Mouse (Mus musculus) gastrocnemius, postnatal 36 days (tissue): Measurements from ENCODE around the gene Apod. TPM values are rescaled to one million over a fixed set of nuclear protein-coding genes. Genes with fewer than 3 reads are reported as not detected.
"Not testable (repeated sequence)": the region's sequence is repeated elsewhere in the genome, so short reads cannot be mapped to it uniquely, and the experiment has no call there.

Source experiments
- DNase-seq, 2 experiments: peaks; one replicate each; pipeline ENCODE4 v3.0.0; 2022
- intact Hi-C: fragments of 180-260 bp; cut with DNase I; formaldehyde crosslinking; loops from one replicate; pipeline ENCODE4 v1.15.1; 2025
- long read RNA-seq, 2 experiments: library from polyadenylated mRNA; stranded (forward); transcript quantifications; one replicate each; pipeline ENCODE4 v2.0.0; 2021
- total RNA-seq, 2 experiments: library from RNA; stranded (reverse); gene quantifications; 2 replicates each; pipeline ENCODE4 v1.2.3; 2021

Gene Apod
- total RNA-seq: 10 to 100 TPM; 15.5 to 31.3 TPM
- long read RNA-seq, experiment 1, transcript Apod-202 (5 exons, 1,070 nt): minor isoform, 6 of 29 reads
- long read RNA-seq, experiment 1, transcript Apod-203 (6 exons, 2,074 nt): major isoform, 8 of 29 reads
- long read RNA-seq, experiment 1, partial matches to known transcripts: 3 of 29 reads
- long read RNA-seq, experiment 1, other reads (novel, unspliced or antisense): 8 of 29 reads
- long read RNA-seq, experiment 2, partial matches to known transcripts: 2 of 11 reads
- long read RNA-seq, experiment 2, other reads (novel, unspliced or antisense): 4 of 11 reads

GRCm38 (mm10) chr16:31314497-31315233 is at the start of gene Apod:
Gene Apod (minus strand): TSS chr16:31314808.
- intact Hi-C loops: no loop called here
- peak in 1 of 2 experiments; percentile 18 for DNase-seq

- no peak for DNase-seq
- intact Hi-C loops: loop anchor here (10.0 kb wide), 1 partner anchor 909 kb away; no protein-coding TSS in a partner anchor
Measured at GRCm38 (mm10) chr16:31363685-31364436, 49.3 kb upstream of the Apod start.

GRCm38 (mm10) chr16:31359542-31359941 is 44.9 kb upstream of the Apod start:
- intact Hi-C loops: no loop called here
- no peak for DNase-seq

DNA sequence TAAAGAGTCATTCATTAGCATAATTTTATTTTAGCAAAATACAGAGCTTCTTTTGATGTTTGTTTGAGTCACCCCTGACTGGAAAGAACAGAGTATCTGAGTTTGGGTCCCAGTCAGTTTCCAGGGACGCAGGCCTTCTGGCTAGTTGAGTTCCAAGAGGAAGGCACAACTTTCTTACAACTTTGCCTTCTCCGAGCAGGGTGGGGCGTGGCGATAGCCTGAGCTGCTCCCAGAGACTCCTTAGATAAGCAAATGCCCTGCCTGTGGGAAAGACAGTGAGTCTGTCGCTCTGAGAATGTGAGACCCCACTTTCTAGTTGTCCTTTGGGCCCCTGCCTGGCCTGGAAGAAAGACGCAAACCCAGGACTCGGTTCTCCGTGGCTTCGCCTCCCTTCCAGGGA is 44.4 kb upstream of the Apod start:
- no peak for DNase-seq
- intact Hi-C loops: no loop called here

DNA sequence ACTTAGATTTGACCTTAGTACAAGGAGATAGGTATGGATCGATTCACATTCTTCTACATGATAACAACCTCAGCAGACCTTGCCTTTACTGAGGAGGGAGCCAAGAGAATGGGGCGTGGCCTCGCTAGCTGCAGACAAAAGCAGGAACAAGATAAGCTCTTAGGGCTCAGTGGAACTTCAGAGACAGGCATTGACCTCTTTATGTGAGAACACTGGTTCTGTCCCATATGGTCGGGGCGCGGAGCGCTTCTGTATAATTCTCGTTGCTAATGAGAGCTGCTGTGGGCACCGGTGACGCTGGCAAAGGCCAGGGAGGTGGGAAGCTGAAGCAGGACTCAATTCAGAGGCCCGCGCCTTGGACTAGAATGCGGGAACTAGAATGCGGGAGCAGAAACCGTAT is 44.0 kb upstream of the Apod start:
- intact Hi-C loops: no loop called here
- no peak for DNase-seq

GRCm38 (mm10) chr16:31355882-31356281 is 41.3 kb upstream of the Apod start:
- DNase-seq: no peak

GRCm38 (mm10) chr16:31354341-31355329 is 40.0 kb upstream of the Apod start:
- intact Hi-C loops: loop anchor here (5.0 kb wide), 4 partner anchors 112 to 757 kb away; partner anchors contain the start of genes Acap2, Fam43a and Xxylt1
- peak; percentile 43 to 55 for DNase-seq

More at GRCm38 (mm10) chr16:31355882-31356281, 41.3 kb upstream of the Apod start:
- intact Hi-C loops: no loop called here

- DNase-seq: no peak
- intact Hi-C loops: loop anchor here (5.0 kb wide), 4 partner anchors 111 to 756 kb away; partner anchors contain the start of genes Acap2, Fam43a and Xxylt1
Measured at GRCm38 (mm10) chr16:31352996-31353395, 38.4 kb upstream of the Apod start.

GRCm38 (mm10) chr16:31347581-31347980 is 33.0 kb upstream of the Apod start:
- intact Hi-C loops: loop anchor here (5.0 kb wide), 2 partner anchors 70 to 85 kb away; partner anchors contain the start of gene Ppp1r2

DNA sequence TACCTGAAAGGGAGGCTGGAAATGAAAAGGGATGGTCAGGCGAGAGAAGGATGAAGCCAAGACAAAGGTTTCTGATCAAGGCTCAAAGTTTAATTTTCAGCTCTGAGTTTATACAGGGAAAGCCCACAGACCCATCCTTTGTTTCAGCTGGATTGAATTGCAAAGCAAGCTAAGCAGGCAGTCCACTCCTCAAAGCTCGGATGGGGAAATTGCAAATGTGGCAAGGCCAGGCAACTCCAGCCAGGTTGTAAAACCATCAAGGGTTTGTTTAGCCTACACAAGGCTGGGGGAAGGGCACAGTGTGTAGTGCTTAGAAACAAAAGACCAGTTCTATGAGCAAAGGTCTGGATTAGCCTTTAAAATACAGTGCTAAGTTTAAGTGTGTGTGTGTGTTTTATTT is 28.4 kb upstream of the Apod start:
- intact Hi-C loops: no loop called here
- no peak for DNase-seq

More at GRCm38 (mm10) chr16:31347581-31347980, 33.0 kb upstream of the Apod start:
- DNase-seq: peak; percentile 64 to 76

- DNase-seq: no peak
- intact Hi-C loops: no loop called here
Measured at GRCm38 (mm10) chr16:31342556-31342955, 27.9 kb upstream of the Apod start.

DNA sequence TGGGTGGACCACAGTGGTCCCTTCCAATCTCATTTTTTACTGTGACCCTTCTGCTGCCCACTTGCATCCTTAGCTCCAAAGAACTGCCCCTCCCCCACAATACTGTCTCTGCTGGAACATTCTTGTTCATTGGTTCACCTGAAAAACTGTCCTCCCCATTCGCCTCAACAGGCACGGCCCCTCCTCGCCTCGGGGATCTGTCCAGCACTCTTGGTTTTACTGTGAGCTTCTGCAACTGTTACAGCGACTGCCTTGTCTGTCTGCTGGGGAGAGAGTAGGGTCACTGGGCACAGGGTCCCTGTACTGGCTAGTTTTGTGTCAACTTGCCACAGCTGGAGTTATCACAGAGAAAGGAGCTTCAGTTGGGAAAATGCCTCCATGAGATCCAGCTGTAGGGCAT is 24.7 kb upstream of the Apod start:
- intact Hi-C loops: no loop called here
- DNase-seq: no peak

DNA sequence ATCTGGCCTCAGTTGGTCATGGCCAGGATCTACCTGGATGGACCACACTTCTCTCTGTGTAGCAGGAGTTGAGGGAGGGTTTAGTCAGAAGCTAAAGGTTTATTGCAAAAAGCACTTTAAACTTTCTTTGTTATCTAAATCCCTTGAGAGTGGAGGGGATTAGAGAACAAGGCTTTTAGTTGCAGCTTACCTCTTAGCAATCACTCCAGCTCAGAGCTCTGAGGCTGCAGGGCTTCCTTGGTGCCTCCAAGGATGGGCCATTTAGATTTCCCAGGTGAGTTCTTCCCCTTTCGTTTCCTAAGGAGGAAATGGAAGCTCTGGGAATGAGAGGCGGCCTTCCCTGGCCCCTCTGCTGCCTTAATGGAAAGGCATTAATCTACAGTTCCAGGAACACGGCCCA is 23.3 kb upstream of the Apod start:
- no peak for DNase-seq
- intact Hi-C loops: no loop called here

DNA sequence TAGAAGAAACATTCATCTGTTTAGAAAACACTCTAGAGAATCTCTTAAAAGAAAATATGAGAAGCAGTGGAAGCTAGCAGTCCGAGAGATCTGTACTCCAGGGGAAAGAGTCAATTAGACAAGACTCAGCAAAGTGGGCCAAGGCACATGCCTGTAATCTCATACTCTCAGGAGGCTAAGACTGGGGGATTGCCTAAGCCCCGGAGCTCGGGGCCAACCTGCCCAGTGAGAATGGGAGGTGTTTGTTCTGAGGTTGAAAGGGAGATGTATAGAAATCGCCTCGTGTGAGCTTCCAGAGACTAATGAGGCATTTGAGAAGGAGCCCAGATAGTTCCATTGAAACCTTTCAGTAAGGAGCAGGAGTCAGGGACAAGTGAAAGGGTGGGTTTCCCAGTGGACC is 20.2 kb upstream of the Apod start:
- intact Hi-C loops: no loop called here
- DNase-seq: peak in 1 of 2 experiments; percentile 18

- DNase-seq: no peak
- intact Hi-C loops: no loop called here
Measured at GRCm38 (mm10) chr16:31332586-31332985, 18.0 kb upstream of the Apod start.

DNA sequence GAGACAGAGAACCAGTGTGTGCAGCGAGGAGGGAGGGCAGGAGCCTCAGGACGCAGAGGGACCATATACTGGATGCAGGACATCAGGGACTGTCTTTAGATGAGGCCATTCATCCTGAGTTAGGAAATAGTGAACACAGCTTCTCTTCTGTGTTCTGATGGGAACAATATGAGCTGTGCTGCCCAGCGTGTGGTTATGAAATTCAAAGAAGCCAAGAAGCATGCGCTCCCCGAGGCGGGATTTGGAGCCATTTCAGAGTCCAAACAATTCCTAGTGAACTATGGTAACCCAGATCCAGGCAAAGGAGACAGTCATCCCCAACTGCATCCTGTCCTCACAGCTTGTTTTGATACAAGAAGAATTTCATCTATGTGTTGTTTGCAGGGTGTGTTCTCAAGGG is 16.4 kb upstream of the Apod start:
- DNase-seq: peak; percentile 47 to 63
- intact Hi-C loops: not testable (repeated sequence)

GRCm38 (mm10) chr16:31329668-31330067 is 15.1 kb upstream of the Apod start:
- intact Hi-C loops: loop anchor here (1.0 kb wide), 1 partner anchor 48 kb away; no protein-coding TSS in a partner anchor
- no peak for DNase-seq

DNA sequence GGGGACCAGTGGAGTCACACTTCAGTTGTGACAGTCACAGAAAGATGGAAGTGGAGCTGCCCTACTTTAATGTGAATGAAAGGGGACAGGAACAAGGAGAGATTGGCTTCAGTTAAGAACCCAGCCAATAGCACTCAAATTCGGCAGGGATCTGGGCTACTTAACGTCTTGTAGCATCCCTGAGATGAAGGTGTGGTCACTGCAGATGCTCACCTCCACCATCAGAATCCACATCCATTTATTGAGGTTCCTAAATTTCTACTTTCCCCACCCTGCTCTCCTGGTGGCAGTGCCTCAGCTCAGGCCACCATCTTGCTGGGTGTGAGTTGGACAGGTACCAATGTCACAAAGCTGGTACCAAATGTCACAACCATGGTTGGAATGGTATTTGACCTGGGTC is 13.3 kb upstream of the Apod start:
- no peak for DNase-seq
- intact Hi-C loops: no loop called here

GRCm38 (mm10) chr16:31327430-31327829 is 12.8 kb upstream of the Apod start:
- DNase-seq: no peak
- intact Hi-C loops: no loop called here

GRCm38 (mm10) chr16:31326679-31327078 is 12.1 kb upstream of the Apod start:
- intact Hi-C loops: no loop called here
- DNase-seq: peak in 1 of 2 experiments; percentile 32
